Mouse (Mus musculus) frontal cortex, adult 2 months (tissue): ENCODE data around the gene Cacnb4. TPM values are rescaled to one million over a fixed set of nuclear protein-coding genes. Genes with fewer than 3 reads are reported as not detected.
A peak's percentile ranks its signal among the peaks of the same experiment; 100 is the strongest.

ENCODE experiments used
- DNase-seq, 2 experiments: peaks; one replicate each; pipeline ENCODE4 v3.0.0; 2022; ENCODE audit warnings: low spot score in 1 of 2; ENCODE audit errors: extremely low spot score in 1 of 2
- polyA plus RNA-seq: library from polyadenylated mRNA; depleted of rRNA; stranded (reverse); fragments of >200 nt; gene quantifications from 2 replicates; pipeline ENCODE4 v1.2.3, GENCODE M21; 2012

Cacnb4 gene
- polyA plus RNA-seq, 1 experiment: 58.0 TPM

DNA sequence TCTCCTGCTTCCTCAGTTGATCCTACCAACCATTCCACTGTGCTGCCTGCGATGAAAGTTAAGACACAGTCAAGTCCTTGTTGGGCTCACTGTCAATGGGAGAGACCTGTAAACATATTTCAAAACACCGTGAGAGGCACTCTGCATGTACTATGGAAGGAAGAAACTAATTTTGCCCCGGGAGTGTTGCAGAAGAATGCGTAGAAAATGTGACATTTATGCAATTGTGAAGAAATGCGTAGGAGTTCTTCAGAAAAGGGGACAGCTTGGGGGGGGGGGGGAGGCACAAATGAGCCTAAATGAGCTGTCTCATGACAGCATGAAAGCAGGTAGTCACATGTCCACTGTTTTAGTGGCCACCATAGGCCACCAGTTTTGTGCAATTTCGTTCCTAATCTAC is 25.1 kb downstream of the Cacnb4 start:
- DNase-seq: peak in 1 of 2 experiments; percentile 60

- peak in 1 of 2 experiments; percentile 46 for DNase-seq
Observed at GRCm38 (mm10) chr2:52647255-52647998, 29.2 kb downstream of the Cacnb4 start.

- peak; percentile 52 to 70 for DNase-seq
Observed at GRCm38 (mm10) chr2:52643657-52644056, 33.0 kb downstream of the Cacnb4 start.

DNA sequence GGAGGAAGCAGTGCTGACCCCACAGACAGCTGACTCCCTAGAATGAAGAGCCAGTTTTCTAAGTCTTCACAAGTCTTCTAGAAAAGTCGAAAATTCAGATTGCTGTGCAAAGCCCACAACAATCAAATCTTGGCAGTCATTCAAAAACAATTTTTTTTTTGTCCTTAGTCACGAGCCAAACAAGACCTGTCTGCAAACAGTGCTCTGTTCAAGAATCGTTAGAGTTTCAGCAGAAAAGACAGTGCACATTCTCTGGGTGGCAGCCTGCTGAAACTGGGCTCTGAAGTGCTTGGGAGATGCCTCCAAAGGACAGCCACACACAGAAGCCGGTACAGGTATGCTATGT is 37.1 kb downstream of the Cacnb4 start:
- no peak for DNase-seq

GRCm38 (mm10) chr2:52638857-52639529 is 37.6 kb downstream of the Cacnb4 start:
- no peak for DNase-seq

DNA sequence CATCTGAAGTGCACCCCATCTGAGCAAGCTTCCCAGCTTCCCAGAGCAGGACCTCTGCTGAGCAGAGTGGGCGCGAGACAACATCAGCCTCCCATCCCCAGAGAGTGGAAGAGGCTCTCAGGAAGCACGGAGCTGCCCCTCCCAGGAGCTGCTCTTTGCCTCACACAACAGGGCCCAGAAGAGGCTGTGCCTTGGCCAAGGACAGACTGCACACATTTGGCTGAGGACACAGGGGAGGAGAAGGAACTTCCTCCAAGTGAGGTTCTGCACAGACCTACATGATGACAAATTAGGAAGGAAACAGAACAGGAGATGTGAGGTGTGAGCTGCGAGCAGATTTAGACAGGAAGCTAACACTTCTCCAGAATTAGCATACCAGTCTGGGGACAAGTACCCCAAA is 38.4 kb downstream of the Cacnb4 start:
- DNase-seq: peak in 1 of 2 experiments; percentile 55

GRCm38 (mm10) chr2:52636051-52636450 is 40.6 kb downstream of the Cacnb4 start:
- DNase-seq: no peak

GRCm38 (mm10) chr2:52635358-52635757 is 41.3 kb downstream of the Cacnb4 start:
- DNase-seq: no peak

GRCm38 (mm10) chr2:52632880-52633279 is 43.8 kb downstream of the Cacnb4 start:
- DNase-seq: peak in 1 of 2 experiments; percentile 86

DNA sequence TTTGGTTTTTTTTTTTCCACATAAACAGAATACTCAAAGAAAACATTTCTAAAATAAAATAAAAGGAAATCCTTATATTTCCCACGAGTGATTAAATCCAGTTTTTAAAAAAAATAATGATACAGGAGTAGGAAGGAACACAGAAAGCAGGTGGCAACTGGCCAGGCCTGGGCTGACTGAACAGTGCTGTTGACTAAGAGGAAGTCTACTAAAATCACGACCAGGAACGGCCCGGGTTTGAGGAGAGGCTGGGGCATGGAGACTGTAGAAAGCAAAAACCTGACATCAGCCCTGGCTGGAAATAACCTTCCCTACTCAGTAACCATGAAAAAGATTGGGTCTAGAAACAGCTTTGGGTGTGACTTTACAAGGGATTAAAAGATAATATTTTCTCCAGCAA is 48.4 kb downstream of the Cacnb4 start:
- no peak for DNase-seq

- no peak for DNase-seq
Observed at GRCm38 (mm10) chr2:52626266-52626665, 50.4 kb downstream of the Cacnb4 start.

GRCm38 (mm10) chr2:52625731-52626130 is 50.9 kb downstream of the Cacnb4 start:
- DNase-seq: no peak

- DNase-seq: no peak
Observed at GRCm38 (mm10) chr2:52623921-52624404, 52.7 kb downstream of the Cacnb4 start.

DNA sequence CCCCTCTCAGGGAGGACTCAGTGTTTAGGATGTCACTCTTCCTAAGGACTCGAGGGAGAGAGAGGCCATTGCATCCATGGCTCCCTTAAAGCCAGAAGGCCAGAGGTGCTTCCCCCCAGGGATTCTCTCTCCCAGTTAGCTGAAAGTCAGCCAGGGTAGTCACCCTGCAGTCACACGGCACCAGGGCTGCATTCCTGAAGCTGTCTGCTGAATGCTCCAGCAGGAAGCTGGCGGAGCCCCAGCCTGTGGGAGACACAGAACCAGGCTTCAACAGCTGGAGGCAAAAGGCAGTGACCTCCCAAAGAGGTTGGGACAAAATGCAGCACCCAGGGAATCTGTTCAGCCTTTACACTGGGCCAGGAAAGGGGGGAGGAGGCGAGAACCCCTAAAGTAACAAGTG is 53.2 kb downstream of the Cacnb4 start:
- DNase-seq: peak in 1 of 2 experiments; percentile 28

- DNase-seq: peak in 1 of 2 experiments; percentile 38
Observed at GRCm38 (mm10) chr2:52622616-52623015, 54.0 kb downstream of the Cacnb4 start.

DNA sequence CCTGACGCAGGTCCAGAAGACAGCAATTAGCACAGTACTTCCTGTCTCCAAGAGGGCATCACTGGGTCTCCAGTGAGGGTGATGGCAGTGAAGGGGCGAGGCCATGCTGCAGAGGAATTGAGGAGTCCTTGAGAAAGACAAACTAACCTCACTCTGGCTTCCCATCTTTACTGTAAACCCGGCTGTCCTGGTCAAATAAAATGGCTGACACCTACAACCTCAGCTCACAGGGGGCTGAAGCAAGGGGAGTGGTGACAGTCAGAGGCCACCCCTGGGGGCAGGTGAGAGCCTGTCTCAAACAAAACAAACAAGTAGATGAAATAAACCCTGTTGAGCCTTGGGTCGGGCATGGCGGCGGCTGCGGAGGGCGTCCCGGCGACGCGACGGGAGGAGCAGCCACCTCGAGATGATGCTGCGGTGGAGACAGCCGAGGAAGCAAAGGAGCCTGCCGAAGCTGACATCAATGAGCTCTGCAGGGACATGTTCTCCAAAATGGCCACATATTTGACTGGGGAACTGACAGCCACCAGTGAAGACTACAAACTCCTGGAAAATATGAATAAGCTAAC is 57.1 kb downstream of the Cacnb4 start:
- DNase-seq: no peak

DNA sequence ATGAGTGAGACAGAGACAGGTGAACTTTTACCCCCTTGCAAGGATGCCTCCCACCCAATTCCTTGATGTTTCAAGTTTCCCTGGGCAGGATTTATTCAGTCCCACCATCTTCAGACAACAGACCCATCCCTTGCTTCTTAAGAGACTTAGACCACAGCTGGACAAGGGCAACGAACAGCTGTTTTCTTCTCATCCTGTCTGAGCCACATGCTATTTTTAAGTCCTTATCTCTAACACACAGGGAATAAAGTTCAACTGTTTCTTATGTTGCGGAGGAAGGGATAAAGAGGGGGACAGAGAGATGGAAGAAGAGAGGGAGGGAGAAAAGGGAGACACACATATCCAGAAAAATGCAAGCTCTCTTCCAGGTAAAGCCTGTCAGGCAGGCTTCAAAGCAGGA is 57.8 kb downstream of the Cacnb4 start:
- DNase-seq: no peak

DNA sequence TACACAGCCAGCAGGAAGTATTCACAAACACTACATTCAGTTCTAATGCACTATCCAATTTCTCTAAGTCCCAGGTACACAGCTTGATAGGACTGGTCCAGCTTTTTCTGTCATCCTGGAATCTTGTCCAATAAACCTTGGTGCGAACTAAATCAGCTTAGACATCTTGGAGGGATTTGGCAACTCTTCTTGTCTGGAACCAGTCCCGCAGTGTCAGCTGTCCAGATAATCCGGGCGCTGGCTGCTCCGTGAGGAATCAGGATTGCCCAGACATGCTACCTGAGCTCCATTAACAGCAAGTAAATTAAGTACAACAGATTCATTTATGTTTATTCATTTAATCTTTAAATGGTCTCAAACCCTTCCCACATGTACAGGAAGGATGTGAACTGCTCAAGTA is 61.2 kb downstream of the Cacnb4 start:
- no peak for DNase-seq

DNA sequence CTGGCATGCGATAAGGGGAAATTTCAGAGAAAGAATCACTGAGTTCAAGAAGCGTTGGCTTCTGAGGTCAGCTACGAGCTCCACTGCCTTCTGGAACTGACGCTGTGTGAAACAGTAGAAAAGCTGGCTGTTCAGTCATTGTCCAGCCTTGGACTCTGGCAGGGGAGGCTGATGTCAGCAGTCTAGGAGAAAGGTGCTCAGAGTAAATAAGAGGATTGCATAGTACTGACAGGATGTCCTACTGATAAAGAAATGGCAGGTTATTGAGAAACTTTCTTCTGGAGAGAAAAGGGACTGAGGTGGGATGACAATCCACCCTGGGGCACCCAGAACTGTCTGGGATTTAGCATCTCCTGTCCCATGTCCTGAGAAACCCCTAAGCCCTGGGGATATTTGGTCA is 62.7 kb downstream of the Cacnb4 start:
- DNase-seq: no peak

GRCm38 (mm10) chr2:52609486-52609885 is 67.1 kb downstream of the Cacnb4 start:
- no peak for DNase-seq

DNA sequence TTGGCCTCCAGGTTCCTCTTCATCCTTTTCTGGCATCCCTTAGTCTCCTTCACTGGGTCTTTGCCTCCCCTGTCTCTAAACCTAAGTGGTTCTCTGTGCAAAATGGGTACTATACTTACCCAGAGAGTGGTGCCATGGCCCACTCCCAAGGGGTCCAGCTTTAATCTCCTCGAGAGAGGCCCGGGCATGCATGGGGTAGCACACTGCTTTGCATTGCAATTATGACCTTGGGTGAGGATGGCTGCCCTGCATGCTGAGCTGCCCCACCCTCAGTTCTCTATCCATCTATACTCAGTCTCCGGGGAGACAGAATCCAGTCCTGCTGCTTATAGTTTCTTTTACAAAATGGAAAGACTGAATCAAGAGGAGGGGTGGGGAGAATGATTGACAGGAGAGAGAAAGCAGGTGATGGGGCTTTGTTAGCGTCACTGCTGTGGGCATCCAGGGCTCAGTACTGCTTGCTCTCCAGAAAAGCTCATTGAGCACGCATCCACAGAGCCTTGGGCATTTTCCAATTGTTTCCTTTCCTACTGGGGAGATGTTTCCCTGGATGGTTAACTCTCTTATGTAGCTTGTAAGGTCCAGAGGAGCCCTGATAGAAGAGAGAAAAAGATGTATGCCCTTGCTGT is 68.7 kb downstream of the Cacnb4 start:
- no peak for DNase-seq
